Mouse (Mus musculus) Muller cell, postnatal 12 days (primary cell): Measurements from ENCODE around the gene Hook2.

Experiments used
- DNase-seq: peaks from one replicate; pipeline ENCODE4 v3.0.0-alpha.2; 2015; ENCODE audit errors: inconsistent ontology term

Hook2 gene

DNA sequence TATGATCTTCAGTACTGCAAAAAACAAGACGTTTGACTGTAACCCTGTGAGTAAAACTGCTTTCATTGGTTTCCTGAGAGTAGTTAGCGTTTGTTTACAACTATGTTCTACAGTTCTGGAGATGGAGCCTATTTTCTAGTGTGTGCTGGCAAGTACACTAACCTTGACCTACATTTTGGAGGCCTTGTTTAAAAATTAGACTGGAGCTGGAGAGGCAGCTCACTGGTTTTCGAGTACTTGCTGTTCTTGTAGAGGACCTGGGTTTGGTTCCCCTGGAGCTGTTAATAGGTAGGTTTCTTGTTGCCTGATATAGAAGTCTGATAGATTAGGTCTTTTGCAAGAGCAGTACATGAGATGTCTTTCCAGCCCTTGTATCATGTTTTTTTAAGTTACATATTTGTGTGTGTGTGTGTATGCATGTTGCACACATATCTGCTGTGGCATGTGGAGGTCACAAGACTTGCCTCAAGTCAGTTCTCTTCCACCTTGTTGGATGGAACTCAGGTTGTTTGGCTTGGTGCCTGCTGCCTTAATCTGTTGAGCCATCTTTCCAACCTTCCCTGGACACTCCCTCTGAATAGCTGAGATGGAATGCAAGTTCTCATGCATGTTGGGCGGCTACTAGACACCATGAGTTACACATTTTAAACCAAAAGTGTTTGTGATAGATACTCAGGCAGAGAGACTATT lies 42.4 kb downstream of the Hook2 start:
- DNase-seq: no peak

DNA sequence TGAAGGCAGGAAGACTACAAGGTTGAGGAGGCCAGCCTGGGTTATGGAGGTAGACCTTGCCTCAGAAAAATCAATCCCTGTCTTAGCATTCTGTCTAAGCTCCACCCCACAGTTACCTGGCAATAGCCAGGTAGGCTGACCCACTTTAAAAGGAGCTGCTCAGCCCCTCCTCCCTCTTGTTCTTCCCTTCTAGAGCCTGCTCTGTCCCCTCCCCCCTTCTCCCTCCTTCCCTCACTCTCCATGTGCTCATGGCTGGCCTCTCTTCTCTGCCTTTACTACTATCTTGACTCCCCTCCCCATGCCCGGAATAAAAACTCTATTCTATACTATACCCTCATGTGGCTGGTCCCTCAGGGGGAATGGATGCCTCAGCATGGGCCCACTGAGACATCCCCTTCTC lies 43.5 kb downstream of the Hook2 start:
- no peak for DNase-seq

DNA sequence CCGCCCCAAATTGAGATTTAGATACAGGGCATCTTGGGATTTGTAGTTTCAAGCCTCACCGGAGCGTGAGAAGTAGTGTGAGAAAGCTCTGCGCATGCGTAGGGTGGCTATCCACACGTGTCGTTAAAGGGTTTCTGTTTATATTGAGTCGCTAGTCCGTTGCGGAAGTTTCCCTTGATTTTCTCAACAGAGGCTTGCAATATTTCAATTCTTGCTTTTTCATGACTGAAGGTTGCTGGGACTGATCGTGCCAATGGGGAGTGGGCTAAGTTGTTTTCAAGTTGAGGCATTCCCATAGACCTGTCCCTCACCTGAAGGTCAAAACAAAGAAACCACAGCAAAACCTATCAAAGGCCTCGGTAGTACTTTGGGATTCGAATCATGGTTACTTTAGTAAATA lies 44.4 kb downstream of the Hook2 start:
- DNase-seq: peak; percentile 46

DNA sequence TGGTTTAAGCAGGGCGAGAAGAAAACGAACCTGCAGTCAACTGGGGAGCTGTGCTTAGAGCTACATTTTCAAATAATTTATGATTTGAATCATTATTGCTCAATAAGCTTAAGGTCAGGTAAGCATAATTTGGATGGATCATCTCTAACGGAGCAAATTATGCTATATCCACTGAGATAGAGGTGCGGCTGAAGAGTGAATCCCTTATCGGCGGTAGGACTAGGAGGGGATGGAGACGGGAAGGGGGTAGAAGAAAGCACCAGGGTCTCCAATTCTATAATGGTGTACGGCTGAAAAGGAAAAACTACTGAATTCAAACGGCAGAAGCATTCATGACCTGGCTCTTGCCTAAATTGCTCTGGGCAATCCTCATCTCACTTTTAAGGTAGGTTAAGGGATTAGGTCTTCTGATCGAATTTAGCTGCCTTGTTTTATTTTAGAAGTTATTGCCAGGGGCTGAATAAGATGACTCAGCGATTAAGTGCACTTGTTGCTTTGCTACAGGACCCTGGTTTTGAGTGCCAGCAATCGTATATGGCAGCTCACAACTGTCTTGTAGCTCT lies 44.8 kb downstream of the Hook2 start:
- DNase-seq: peak; percentile 15

DNA sequence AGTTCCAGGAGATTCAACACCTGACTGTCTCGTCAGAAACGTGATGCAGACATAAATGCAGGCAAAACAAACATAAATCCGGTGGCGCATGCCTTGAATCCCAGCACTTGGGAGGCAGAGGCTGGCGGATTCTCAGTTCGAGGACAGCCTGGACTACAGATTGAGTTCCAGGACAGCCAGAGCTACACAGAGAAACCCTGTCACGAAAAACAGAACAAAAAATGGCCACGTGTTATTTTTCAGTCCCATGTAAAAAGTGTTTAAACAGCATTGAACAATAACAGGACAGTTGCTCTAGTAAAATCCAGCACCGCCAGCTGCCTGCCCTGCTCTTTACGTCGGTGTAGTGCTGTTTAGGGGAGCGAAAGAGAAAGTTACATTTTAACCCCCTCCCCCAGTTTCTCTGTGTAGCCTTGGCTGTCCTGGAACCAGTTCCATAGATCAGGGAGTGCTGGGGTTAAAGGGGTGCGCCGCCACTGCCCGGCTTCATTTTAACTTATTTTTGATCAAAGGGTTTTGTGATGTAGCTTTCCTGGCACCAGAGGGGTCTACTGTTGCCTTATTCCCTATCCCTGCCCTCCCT lies 45.4 kb downstream of the Hook2 start:
- no peak for DNase-seq

DNA sequence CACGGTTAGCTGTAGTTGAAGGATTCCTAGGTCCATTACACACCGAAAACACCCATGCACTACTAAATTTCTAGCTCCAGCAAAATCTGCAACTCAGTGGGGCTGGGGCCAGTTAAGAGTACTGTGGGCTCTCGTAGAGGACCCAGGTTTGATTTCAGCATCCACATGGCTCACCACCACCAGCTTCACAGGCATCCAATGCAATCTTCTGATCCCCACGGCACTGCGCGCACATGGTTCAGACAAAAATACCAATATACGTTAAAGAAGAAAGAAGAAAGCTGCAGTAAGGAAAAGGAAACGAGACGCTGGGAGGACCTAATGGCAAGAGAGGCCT lies 45.9 kb downstream of the Hook2 start:
- no peak for DNase-seq

DNA sequence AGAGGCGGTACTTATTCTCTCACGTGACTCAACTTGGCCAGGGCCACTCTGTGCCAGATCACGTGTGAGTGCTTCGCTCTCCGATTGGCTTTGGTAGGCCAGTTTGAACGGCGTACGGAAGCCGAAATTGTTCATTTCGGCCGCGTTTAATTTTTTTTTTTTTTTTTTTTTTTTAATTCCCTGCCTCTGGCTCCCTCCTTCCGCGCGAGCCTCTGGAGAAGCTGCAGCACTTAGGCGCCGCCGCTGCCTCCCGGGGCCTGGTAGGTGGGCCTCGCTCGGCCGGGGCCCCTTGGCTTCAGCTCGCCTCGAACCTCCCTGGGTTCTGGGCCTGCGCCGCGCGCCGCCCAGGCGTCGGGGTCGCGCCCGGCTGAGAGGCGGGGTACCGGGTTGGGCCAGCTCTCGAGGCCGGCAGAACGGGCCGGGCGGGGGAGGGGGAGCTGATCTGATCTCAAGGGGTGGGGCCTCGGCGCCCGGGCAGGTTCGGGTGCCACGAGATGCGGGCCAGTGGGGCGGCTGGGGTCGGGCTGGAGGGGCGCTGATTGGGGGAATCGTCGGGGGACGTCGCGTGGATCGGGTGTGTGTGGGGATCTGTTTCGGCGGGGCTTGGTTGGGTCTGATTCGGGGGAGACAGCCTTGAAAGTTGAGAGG lies 46.4 kb downstream of the Hook2 start, which contains the start of gene Tnpo2:
Gene Tnpo2, plus strand, starts transcription at position 198 of the 648 bp plus-strand sequence.
- DNase-seq: peak; percentile 98

DNA sequence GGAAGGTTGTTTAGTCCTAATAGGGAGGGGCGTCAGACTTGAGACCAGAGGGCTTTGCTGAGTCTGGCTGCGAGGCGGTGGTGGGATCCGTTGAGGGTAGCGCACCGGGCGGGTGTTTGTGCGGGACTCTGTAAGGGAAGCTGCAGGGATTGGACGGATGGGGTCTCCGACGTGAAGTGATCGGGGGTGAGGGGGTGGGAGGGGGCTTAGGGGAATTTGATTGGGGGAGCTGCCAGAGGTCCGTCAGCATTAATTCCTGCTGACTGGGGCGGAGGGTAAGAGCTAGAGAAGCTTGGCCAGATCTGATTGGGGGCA lies 46.9 kb downstream of the Hook2 start:
- no peak for DNase-seq

DNA sequence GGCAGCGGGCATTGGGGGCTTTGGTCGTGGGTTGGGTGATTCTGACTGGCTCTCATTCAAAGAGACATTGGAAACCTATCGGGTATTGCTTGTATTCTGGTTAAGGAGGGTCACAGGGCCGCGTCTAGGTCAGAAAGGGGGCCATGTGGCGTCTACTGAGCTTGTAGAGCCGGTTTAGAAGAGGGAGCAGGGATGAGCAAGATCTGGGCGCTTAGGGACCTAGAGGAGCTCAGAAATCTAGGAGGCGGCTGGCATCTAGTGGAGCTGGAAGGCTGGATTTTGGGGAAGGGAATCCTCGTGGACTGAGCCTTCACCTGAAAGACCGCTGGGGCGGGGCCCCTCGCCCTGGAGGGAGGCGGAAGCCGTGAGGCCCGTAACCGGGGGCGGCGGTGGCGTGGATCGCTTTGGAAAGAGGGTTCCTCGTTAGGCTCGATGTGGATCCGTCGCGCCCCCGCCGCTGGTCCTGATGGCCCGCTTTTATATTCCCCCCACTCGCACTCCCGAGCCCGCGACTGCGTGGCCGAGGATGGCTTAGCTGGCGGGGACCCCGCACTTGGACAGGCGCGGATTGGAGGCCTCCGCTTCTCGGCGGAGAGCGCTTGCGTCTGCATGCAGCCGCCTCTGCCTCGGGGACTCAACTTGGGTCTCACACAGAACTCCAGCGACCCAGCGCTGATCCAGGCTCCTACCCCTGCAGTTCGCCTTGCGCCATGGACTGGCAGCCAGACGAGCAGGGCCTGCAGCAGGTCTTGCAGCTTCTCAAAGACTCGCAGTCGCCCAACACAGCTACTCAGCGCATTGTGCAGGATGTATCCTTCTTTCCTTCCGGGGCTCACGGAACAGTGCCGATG lies 47.5 kb downstream of the Hook2 start:
- DNase-seq: peak; percentile 48

DNA sequence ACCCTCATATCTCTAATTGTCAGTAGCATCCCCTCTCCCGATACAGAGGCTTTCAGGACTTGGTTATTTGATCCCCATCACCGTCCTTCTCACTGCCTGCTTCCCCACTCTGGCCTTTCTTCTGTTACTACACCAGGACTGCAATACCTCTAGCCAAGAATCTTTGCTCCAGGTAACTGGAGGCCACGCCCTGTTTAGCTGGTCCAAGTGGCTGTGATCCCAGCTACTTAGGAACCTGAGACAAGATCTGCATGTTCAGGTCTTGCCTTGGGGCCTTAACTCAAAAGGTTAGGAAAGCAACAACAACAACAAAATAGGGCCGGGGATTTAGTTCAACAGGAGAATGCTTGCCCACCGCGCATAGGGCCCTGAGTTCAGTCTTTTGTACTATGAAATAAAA lies 53.2 kb downstream of the Hook2 start:
- DNase-seq: no peak
